Mouse (Mus musculus): Measurements from ENCODE around the gene Asb16.

DNA sequence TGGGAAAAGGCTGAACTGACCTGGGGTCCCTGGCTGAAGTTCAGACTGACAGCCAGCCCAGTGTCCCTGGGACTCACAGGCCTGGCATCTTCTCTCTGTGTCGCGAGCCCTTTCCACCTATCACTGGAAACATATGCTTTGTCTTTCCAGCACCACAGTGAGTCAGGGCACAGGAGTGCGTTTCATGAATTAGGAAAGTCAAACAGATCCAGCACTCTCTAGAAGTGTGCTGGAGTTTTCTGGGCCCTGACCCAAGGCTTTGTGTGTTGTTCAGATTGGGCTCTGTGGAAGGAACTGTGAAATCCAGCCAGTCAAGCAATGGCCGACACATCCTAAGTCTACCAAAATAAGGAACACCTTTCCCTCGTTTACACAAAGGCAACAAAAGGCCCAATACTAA is 43.3 kb upstream of the Asb16 start:
- TF ChIP-seq CTCF (IDR thresholded peaks at IDR 0.05; ENCODE audit: borderline replicate concordance, insufficient read depth, low read length), result no peak
- no peak for TF ChIP-seq POLR2A (IDR thresholded peaks at IDR 0.05; ENCODE audit: low read depth, low read length)
